Mouse (Mus musculus): ENCODE results near the gene Bcr. TPM values are rescaled to one million over a fixed set of nuclear protein-coding genes. Genes with fewer than 3 reads are reported as not detected.

Bcr gene
- total and polyA plus RNA-seq, 3 experiments = 0.71 TPM; not detected in 2

GRCm38 (mm10) chr10:75104191-75105098, 44.1 kb downstream of the Bcr start:
- Histone ChIP-seq H3K36me3 (replicated peaks) (no peaks in the 10 kb centered on the region), H3K9me3 (replicated peaks) (peaks cover 70% of the 10 kb centered on the region), H3K27me3 (ENCODE audit: insufficient read depth, low read length) (no peaks in the 10 kb centered on the region), H3K4me3 (ENCODE audit: low read depth, low read length) (no peak overlapping the region), H3K4me1 (ENCODE audit: insufficient read depth, low read depth, low read length) (no peaks in the 10 kb centered on the region)
- ATAC-seq (ENCODE audit: extremely low read depth, insufficient number of reproducible peaks, low FRiP score, poor library complexity, severe bottlenecking) = no peak
- no peak for DNase-seq (ENCODE audit: low spot score)
- no peak for TF ChIP-seq GATA1 (IDR thresholded peaks at IDR 0.05; ENCODE audit: borderline replicate concordance, low read length)
- TF ChIP-seq POLR2AphosphoS5 (IDR thresholded peaks at IDR 0.05; ENCODE audit: insufficient replicate concordance, low read depth, low read length) = no peak
- TF ChIP-seq CTCF (IDR thresholded peaks at IDR 0.05; ENCODE audit: low read depth, low read length) = no peak
- no peak for TF ChIP-seq TAL1 (conservative IDR thresholded peaks at IDR 0.05; ENCODE audit: low read depth, low read length)
- no peak for TF ChIP-seq GATA2 (IDR thresholded peaks at IDR 0.05; ENCODE audit: borderline replicate concordance, low read depth, low read length)

GRCm38 (mm10) chr10:75105099-75105461, 44.7 kb downstream of the Bcr start:
- no peak for DNase-seq (ENCODE audit: low spot score)
- Histone ChIP-seq H3K27me3 (ENCODE audit: insufficient read depth, low read length) (no peaks in the 10 kb centered on the region), H3K4me3 (ENCODE audit: low read depth, low read length) (no peak overlapping the region), H3K4me1 (ENCODE audit: insufficient read depth, low read depth, low read length) (no peaks in the 10 kb centered on the region), H3K36me3 (replicated peaks) (no peaks in the 10 kb centered on the region), H3K9me3 (replicated peaks) (peaks cover 70% of the 10 kb centered on the region)
- no peak for ATAC-seq (ENCODE audit: extremely low read depth, insufficient number of reproducible peaks, low FRiP score, poor library complexity, severe bottlenecking)
- TF ChIP-seq GATA2 (IDR thresholded peaks at IDR 0.05; ENCODE audit: borderline replicate concordance, low read depth, low read length) (no peak), POLR2AphosphoS5 (IDR thresholded peaks at IDR 0.05; ENCODE audit: insufficient replicate concordance, low read depth, low read length) (no peak), GATA1 (IDR thresholded peaks at IDR 0.05; ENCODE audit: borderline replicate concordance, low read length) (no peak), CTCF (IDR thresholded peaks at IDR 0.05; ENCODE audit: low read depth, low read length) (no peak), TAL1 (conservative IDR thresholded peaks at IDR 0.05; ENCODE audit: low read depth, low read length) (no peak)

- no peak for ATAC-seq (ENCODE audit: extremely low read depth, insufficient number of reproducible peaks, low FRiP score, poor library complexity, severe bottlenecking)
- no peak for DNase-seq (ENCODE audit: low spot score)
- TF ChIP-seq TAL1 (conservative IDR thresholded peaks at IDR 0.05; ENCODE audit: low read depth, low read length) (no peak), POLR2AphosphoS5 (IDR thresholded peaks at IDR 0.05; ENCODE audit: insufficient replicate concordance, low read depth, low read length) (no peak), GATA2 (IDR thresholded peaks at IDR 0.05; ENCODE audit: borderline replicate concordance, low read depth, low read length) (no peak), CTCF (IDR thresholded peaks at IDR 0.05; ENCODE audit: low read depth, low read length) (no peak), GATA1 (IDR thresholded peaks at IDR 0.05; ENCODE audit: borderline replicate concordance, low read length) (no peak)
- Histone ChIP-seq H3K27me3 (ENCODE audit: insufficient read depth, low read length) (no peaks in the 10 kb centered on the region), H3K4me1 (ENCODE audit: insufficient read depth, low read depth, low read length) (no peaks in the 10 kb centered on the region), H3K4me3 (ENCODE audit: low read depth, low read length) (no peak overlapping the region), H3K9me3 (replicated peaks) (peaks cover 68% of the 10 kb centered on the region), H3K36me3 (replicated peaks) (no peaks in the 10 kb centered on the region)
Observed at GRCm38 (mm10) chr10:75105687-75106086, 45.3 kb downstream of the Bcr start.

- TF ChIP-seq GATA1 (IDR thresholded peaks at IDR 0.05; ENCODE audit: borderline replicate concordance, low read length) = no peak
- TF ChIP-seq CTCF (IDR thresholded peaks at IDR 0.05; ENCODE audit: low read depth, low read length) = no peak
- no peak for TF ChIP-seq TAL1 (conservative IDR thresholded peaks at IDR 0.05; ENCODE audit: low read depth, low read length)
- Histone ChIP-seq H3K4me1 (ENCODE audit: insufficient read depth, low read depth, low read length) (no peaks in the 10 kb centered on the region), H3K27me3 (ENCODE audit: insufficient read depth, low read length) (no peaks in the 10 kb centered on the region), H3K9me3 (replicated peaks) (peaks cover 65% of the 10 kb centered on the region), H3K4me3 (ENCODE audit: low read depth, low read length) (no peak overlapping the region), H3K36me3 (replicated peaks) (no peaks in the 10 kb centered on the region)
- DNase-seq (ENCODE audit: low spot score) = no peak
- no peak for ATAC-seq (ENCODE audit: extremely low read depth, insufficient number of reproducible peaks, low FRiP score, poor library complexity, severe bottlenecking)
Observed at GRCm38 (mm10) chr10:75106940-75107381, 46.6 kb downstream of the Bcr start.

- TF ChIP-seq GATA1 (IDR thresholded peaks at IDR 0.05; ENCODE audit: borderline replicate concordance, low read length) = no peak
- TF ChIP-seq GATA2 (IDR thresholded peaks at IDR 0.05; ENCODE audit: borderline replicate concordance, low read depth, low read length) = no peak
- no peak for TF ChIP-seq TAL1 (conservative IDR thresholded peaks at IDR 0.05; ENCODE audit: low read depth, low read length)
- TF ChIP-seq CTCF (IDR thresholded peaks at IDR 0.05; ENCODE audit: low read depth, low read length) = no peak
- H3K36me3 ChIP-seq (replicated peaks) = no peaks in the 10 kb centered on the region
- H3K4me1 ChIP-seq (ENCODE audit: insufficient read depth, low read depth, low read length) = no peaks in the 10 kb centered on the region
- H3K4me3 ChIP-seq (ENCODE audit: low read depth, low read length) = no peak overlapping the region
- H3K9me3 ChIP-seq (replicated peaks) = peaks cover 66% of the 10 kb centered on the region
- no peak for ATAC-seq (ENCODE audit: extremely low read depth, insufficient number of reproducible peaks, low FRiP score, poor library complexity, severe bottlenecking)
- DNase-seq (ENCODE audit: low spot score) = no peak
- no peaks in the 10 kb centered on the region for H3K27me3 ChIP-seq (ENCODE audit: insufficient read depth, low read length)
Observed at GRCm38 (mm10) chr10:75108092-75108491, 47.7 kb downstream of the Bcr start.

GRCm38 (mm10) chr10:75111446-75112201, 51.2 kb downstream of the Bcr start:
- Histone ChIP-seq H3K9me3 (replicated peaks) (peaks cover 71% of the 10 kb centered on the region), H3K4me1 (ENCODE audit: insufficient read depth, low read depth, low read length) (no peaks in the 10 kb centered on the region), H3K4me3 (ENCODE audit: low read depth, low read length) (no peak overlapping the region), H3K36me3 (replicated peaks) (no peaks in the 10 kb centered on the region), H3K27me3 (ENCODE audit: insufficient read depth, low read length) (no peaks in the 10 kb centered on the region)
- TF ChIP-seq CTCF (IDR thresholded peaks at IDR 0.05; ENCODE audit: low read depth, low read length) (no peak), POLR2AphosphoS5 (IDR thresholded peaks at IDR 0.05; ENCODE audit: insufficient replicate concordance, low read depth, low read length) (no peak), TAL1 (conservative IDR thresholded peaks at IDR 0.05; ENCODE audit: low read depth, low read length) (no peak), GATA1 (IDR thresholded peaks at IDR 0.05; ENCODE audit: borderline replicate concordance, low read length) (no peak), GATA2 (IDR thresholded peaks at IDR 0.05; ENCODE audit: borderline replicate concordance, low read depth, low read length) (no peak)
- ATAC-seq (ENCODE audit: extremely low read depth, insufficient number of reproducible peaks, low FRiP score, poor library complexity, severe bottlenecking) (no peak), DNase-seq (ENCODE audit: low spot score) (no peak)

All from G1E (cell line).